Mouse (Mus musculus) midbrain, embryonic 14.5 days (tissue): Measurements from ENCODE around the gene Lonp2. TPM values are rescaled to one million over a fixed set of nuclear protein-coding genes. Genes with fewer than 3 reads are reported as not detected.

Experiments
- ATAC-seq: fragments of 200-750 bp; cut with Nextera tagmentation; 2 replicates; pipeline ENCODE4 v1.8.0; 2017; ENCODE audit warnings: moderate number of reproducible peaks, moderate library complexity; ENCODE audit not compliant: low FRiP score, low TSS enrichment
- DNase-seq: peaks from one replicate; pipeline ENCODE4 v3.0.0-alpha.2; 2015
- H3K27ac ChIP-seq: fragments of 300-500 bp; sonication (generic); replicated peaks from 2 replicates; pipeline ENCODE4 v1.5.1; 2014; ENCODE audit warnings: mild to moderate bottlenecking, low read depth, low read length, moderate library complexity
- H3K27me3 ChIP-seq: fragments of 300-500 bp; sonication (generic); 2 replicates; pipeline ENCODE4 v1.6.1; 2014; ENCODE audit warnings: low read length, control low read depth, mixed read lengths; ENCODE audit not compliant: control insufficient read depth, insufficient read depth
- H3K36me3 ChIP-seq: fragments of 300-500 bp; sonication (generic); 2 replicates; pipeline ENCODE4 v1.6.1; 2014; ENCODE audit warnings: low read length, control low read depth; ENCODE audit not compliant: control insufficient read depth, insufficient read depth
- H3K4me1 ChIP-seq: fragments of 300-500 bp; sonication (generic); 2 replicates; pipeline ENCODE4 v1.6.1; 2014; ENCODE audit warnings: mild to moderate bottlenecking, antibody characterized with exemption, low read length, control low read depth; ENCODE audit not compliant: control insufficient read depth, insufficient read depth
- H3K4me2 ChIP-seq: fragments of 300-500 bp; sonication (generic); 2 replicates; pipeline ENCODE4 v1.6.1; 2014; ENCODE audit warnings: mild to moderate bottlenecking, low read length, moderate library complexity
- H3K4me3 ChIP-seq: fragments of 300-500 bp; sonication (generic); replicated peaks from 2 replicates; pipeline ENCODE4 v1.5.1; 2014; ENCODE audit warnings: low read depth, low read length
- H3K9ac ChIP-seq: fragments of 300-500 bp; sonication (generic); replicated peaks from 2 replicates; pipeline ENCODE4 v1.6.1; 2014; ENCODE audit warnings: mild to moderate bottlenecking, low read length, moderate library complexity
- H3K9me3 ChIP-seq: fragments of 300-500 bp; sonication (generic); 2 replicates; pipeline ENCODE4 v1.6.1; 2016; ENCODE audit warnings: low read length, control low read depth, mixed read lengths; ENCODE audit not compliant: control insufficient read depth
- WGBS: fragments of 180-500 bp; shearing (Covaris S2); extraction: QIAGEN DNeasy Blood & Tissue Kit; methylation state at CpG from one replicate; pipeline ENCODE4 v1.1.7; 2014; 5-methylcytosine and 5-hydroxymethylcytosine counted together
- polyA plus RNA-seq: library from polyadenylated mRNA; unstranded; fragments of >200 nt; fragmentation: Nextera tagmentation; extraction: Ambion mirVana; gene quantifications from 2 replicates; pipeline ENCODE4 v1.2.1, GENCODE M21; 2014

Gene Lonp2
- polyA plus RNA-seq, 1 experiment from 2014 or later, result 87.3 TPM

GRCm38 (mm10) chr8:86586058-86586457 is 37.8 kb upstream of the Lonp2 start:
- WGBS, result 43% methylated on average over 5 of the region's 5 CpGs
- no peak overlapping the region for H3K27ac ChIP-seq
- no peaks in the 10 kb centered on the region for H3K9me3 ChIP-seq
- no peaks in the 10 kb centered on the region for H3K4me1 ChIP-seq
- ATAC-seq, result no peak; the same call in 1 of the 2 replicates
- no peaks in the 10 kb centered on the region for H3K36me3 ChIP-seq
- no peak overlapping the region for H3K4me3 ChIP-seq
- no peak for DNase-seq
- H3K9ac ChIP-seq, result no peak overlapping the region
- H3K4me2 ChIP-seq, result no peak overlapping the region
- H3K27me3 ChIP-seq, result no peaks in the 10 kb centered on the region

- Histone ChIP-seq H3K4me1 (no peaks in the 10 kb centered on the region), H3K9ac (no peak overlapping the region), H3K4me3 (no peak overlapping the region), H3K9me3 (no peaks in the 10 kb centered on the region), H3K27me3 (no peaks in the 10 kb centered on the region), H3K36me3 (no peaks in the 10 kb centered on the region), H3K27ac (no peak overlapping the region), H3K4me2 (no peak overlapping the region)
- no peak for DNase-seq
- WGBS, result 55% methylated on average over 6 of the region's 6 CpGs
- no peak for ATAC-seq
Measured at GRCm38 (mm10) chr8:86586642-86587041, 37.2 kb upstream of the Lonp2 start.

GRCm38 (mm10) chr8:86588338-86588737 is 35.5 kb upstream of the Lonp2 start:
- Histone ChIP-seq H3K4me2 (no peak overlapping the region), H3K27me3 (no peaks in the 10 kb centered on the region), H3K9ac (no peak overlapping the region), H3K9me3 (no peaks in the 10 kb centered on the region), H3K27ac (no peak overlapping the region), H3K4me1 (no peaks in the 10 kb centered on the region), H3K4me3 (no peak overlapping the region), H3K36me3 (no peaks in the 10 kb centered on the region)
- DNase-seq (no peak), ATAC-seq (no peak)
- 94% methylated on average over 5 of the region's 5 CpGs for WGBS

- no peaks in the 10 kb centered on the region for H3K27me3 ChIP-seq
- H3K36me3 ChIP-seq, result no peaks in the 10 kb centered on the region
- DNase-seq, result no peak
- no peak overlapping the region for H3K4me2 ChIP-seq
- WGBS, result 75% methylated on average over 10 of the region's 10 CpGs
- H3K27ac ChIP-seq, result no peak overlapping the region
- H3K9me3 ChIP-seq, result no peaks in the 10 kb centered on the region
- no peak overlapping the region for H3K4me3 ChIP-seq
- H3K9ac ChIP-seq, result no peak overlapping the region
- no peak for ATAC-seq
- H3K4me1 ChIP-seq, result no peaks in the 10 kb centered on the region
Measured at GRCm38 (mm10) chr8:86593099-86593498, 30.7 kb upstream of the Lonp2 start.

- Histone ChIP-seq H3K36me3 (no peaks in the 10 kb centered on the region), H3K4me2 (no peak overlapping the region), H3K27me3 (no peaks in the 10 kb centered on the region), H3K4me1 (no peaks in the 10 kb centered on the region), H3K4me3 (no peak overlapping the region), H3K9ac (no peak overlapping the region), H3K9me3 (no peaks in the 10 kb centered on the region), H3K27ac (no peak overlapping the region)
- no peak for DNase-seq
- 80% methylated on average over 3 of the region's 3 CpGs for WGBS
- no peak for ATAC-seq
Measured at GRCm38 (mm10) chr8:86594159-86594796, 29.6 kb upstream of the Lonp2 start.

GRCm38 (mm10) chr8:86595671-86596070 is 28.2 kb upstream of the Lonp2 start:
- no peak overlapping the region for H3K4me2 ChIP-seq
- no peak overlapping the region for H3K4me3 ChIP-seq
- H3K27me3 ChIP-seq, result no peaks in the 10 kb centered on the region
- ATAC-seq, result no peak
- no peak overlapping the region for H3K27ac ChIP-seq
- no peaks in the 10 kb centered on the region for H3K4me1 ChIP-seq
- H3K36me3 ChIP-seq, result no peaks in the 10 kb centered on the region
- 88% methylated on average over 5 of the region's 5 CpGs for WGBS
- H3K9ac ChIP-seq, result no peak overlapping the region
- no peaks in the 10 kb centered on the region for H3K9me3 ChIP-seq
- DNase-seq, result no peak

- 84% methylated on average over 7 of the region's 7 CpGs for WGBS
- no peaks in the 10 kb centered on the region for H3K36me3 ChIP-seq
- H3K4me2 ChIP-seq, result no peak overlapping the region
- H3K27me3 ChIP-seq, result no peaks in the 10 kb centered on the region
- H3K4me1 ChIP-seq, result no peaks in the 10 kb centered on the region
- H3K9me3 ChIP-seq, result no peaks in the 10 kb centered on the region
- ATAC-seq (no peak), DNase-seq (no peak)
- H3K27ac ChIP-seq, result no peak overlapping the region
- no peak overlapping the region for H3K9ac ChIP-seq
- no peak overlapping the region for H3K4me3 ChIP-seq
Measured at GRCm38 (mm10) chr8:86597681-86598080, 26.2 kb upstream of the Lonp2 start.

GRCm38 (mm10) chr8:86599299-86599698 is 24.5 kb upstream of the Lonp2 start:
- no peaks in the 10 kb centered on the region for H3K9me3 ChIP-seq
- no peak overlapping the region for H3K27ac ChIP-seq
- H3K4me2 ChIP-seq, result no peak overlapping the region
- DNase-seq, result no peak
- WGBS, result 87% methylated on average over 6 of the region's 6 CpGs
- no peak for ATAC-seq
- no peaks in the 10 kb centered on the region for H3K27me3 ChIP-seq
- H3K4me1 ChIP-seq, result no peaks in the 10 kb centered on the region
- H3K9ac ChIP-seq, result no peak overlapping the region
- H3K4me3 ChIP-seq, result no peak overlapping the region
- no peaks in the 10 kb centered on the region for H3K36me3 ChIP-seq

GRCm38 (mm10) chr8:86600311-86600710 is 23.5 kb upstream of the Lonp2 start:
- no peak overlapping the region for H3K4me3 ChIP-seq
- no peak overlapping the region for H3K9ac ChIP-seq
- no peaks in the 10 kb centered on the region for H3K27me3 ChIP-seq
- H3K27ac ChIP-seq, result no peak overlapping the region
- no peaks in the 10 kb centered on the region for H3K4me1 ChIP-seq
- H3K36me3 ChIP-seq, result no peaks in the 10 kb centered on the region
- DNase-seq (no peak), ATAC-seq (no peak)
- H3K4me2 ChIP-seq, result no peak overlapping the region
- 80% methylated on average over 3 of the region's 3 CpGs for WGBS
- no peaks in the 10 kb centered on the region for H3K9me3 ChIP-seq
